In genomic region chr11:72065103-72065502, GRCm38 (mm10) we compare ENCODE assay signal across 12 mouse cellular contexts. TPM values are rescaled to one million over a fixed set of nuclear protein-coding genes. Genes with fewer than 3 reads are reported as not detected.
DNase-seq lines count a peak whose midpoint lies in the region; ATAC-seq and TF ChIP-seq lines count a peak whose summit lies in the region.
"Had no signal": no experiment of that assay in that cellular context is flagged by ENCODE, and none has a peak within 500 bp of the region (broad histone marks: within the 10 kb centered on the region; RNA-seq: fewer than 3 reads in every experiment).

No protein-coding gene starts in this region.

- H3K4me1 ChIP-seq in hindbrain, embryonic 14.5 days (replicated peaks; ENCODE audit: control insufficient read depth, insufficient read depth, low read length): 0 out of 2 replicates have a peak, but pooled peaks cover 4% of the 10 kb centered on the region
- H3K4me1 ChIP-seq in hindbrain, embryonic 13.5 days (replicated peaks): peaks cover 8% of the 10 kb centered on the region
- peaks cover 40% of the 10 kb centered on the region for H3K4me1 ChIP-seq in cerebellum, adult 2 months (ENCODE audit: control insufficient read depth, insufficient read depth, low read length)
- H3K4me1 ChIP-seq: liver, embryonic 12.5 days had no signal

- H3K9me3 ChIP-seq in hindbrain, embryonic 14.5 days (ENCODE audit: control insufficient read depth, low read length): peaks cover 18% of the 10 kb centered on the region
- H3K9me3 ChIP-seq in hindbrain, embryonic 13.5 days: peaks cover 18% of the 10 kb centered on the region

- no peak for ATAC-seq in hindbrain, embryonic 14.5 days (ENCODE audit: low FRiP score)
- ATAC-seq in hindbrain, embryonic 13.5 days (ENCODE audit: low FRiP score): no peak
- ATAC-seq: inflammation-experienced regulatory T-cells, adult 6 months; liver, embryonic 12.5 days had no signal

- H3K36me3 ChIP-seq in hindbrain, embryonic 14.5 days (replicated peaks; ENCODE audit: control insufficient read depth, insufficient read depth): no peaks in the 10 kb centered on the region; the same call in 1 of the 2 replicates
- H3K36me3 ChIP-seq in hindbrain, embryonic 13.5 days: peaks cover 7% of the 10 kb centered on the region; the same call in 1 of the 2 replicates
- H3K36me3 ChIP-seq: liver, embryonic 12.5 days had no signal

- no peaks in the 10 kb centered on the region for H3K27me3 ChIP-seq in hindbrain, embryonic 14.5 days (ENCODE audit: control insufficient read depth, insufficient read depth, low read length)
- 0 out of 2 replicates have a peak, but pooled peaks cover 5% of the 10 kb centered on the region for H3K27me3 ChIP-seq in hindbrain, embryonic 13.5 days
- H3K27me3 ChIP-seq in cerebellum, adult 2 months (ENCODE audit: control insufficient read depth, insufficient read depth, low read length): no peaks in the 10 kb centered on the region

- WGBS in hindbrain, embryonic 14.5 days: 69% methylated on average over 8 of the region's 8 CpGs
- 84% methylated on average over 8 of the region's 8 CpGs for WGBS in hindbrain, embryonic 13.5 days
- WGBS in cerebellum, adult 2 months: 13% methylated on average over 8 of the region's 8 CpGs

- H3K4me3 ChIP-seq in hindbrain, embryonic 14.5 days (replicated peaks; ENCODE audit: low read length): no peak overlapping the region
- H3K4me3 ChIP-seq in hindbrain, embryonic 13.5 days: no peak overlapping the region
- no peak overlapping the region for H3K4me3 ChIP-seq in cerebellum, adult 2 months (replicated peaks; ENCODE audit: insufficient read depth, low read depth, low read length)
- H3K4me3 ChIP-seq: erythroblast, embryonic 14.5 days; liver, embryonic 12.5 days; myocyte had no signal

- H3K4me2 ChIP-seq in hindbrain, embryonic 14.5 days (replicated peaks): no peak overlapping the region
- no peak overlapping the region for H3K4me2 ChIP-seq in hindbrain, embryonic 13.5 days
- H3K4me2 ChIP-seq: liver, embryonic 12.5 days had no signal

- no peak overlapping the region for H3K9ac ChIP-seq in hindbrain, embryonic 14.5 days
- no peak overlapping the region for H3K9ac ChIP-seq in hindbrain, embryonic 13.5 days
- H3K9ac ChIP-seq: liver, embryonic 12.5 days had no signal

- DNase-seq in hindbrain, embryonic 14.5 days (ENCODE audit: low spot score): peak; percentile 57
- peak; percentile 53 for DNase-seq in Muller cell, postnatal 12 days (ENCODE audit: inconsistent ontology term)
- peak; percentile 74 to 83 for DNase-seq in cerebellum, adult 2 months
- DNase-seq in heart, postnatal 4 days: peak; percentile 69
- no peak for DNase-seq in layer of hippocampus, adult 18-20 months (ENCODE audit: low spot score in 2 of 2)
- no peak for DNase-seq in thymus, adult 18-20 months
- DNase-seq in thymus, postnatal 25 days: no peak

- H3K27ac ChIP-seq in hindbrain, embryonic 14.5 days: no peak overlapping the region
- H3K27ac ChIP-seq in hindbrain, embryonic 13.5 days: no peak overlapping the region
- H3K27ac ChIP-seq in cerebellum, adult 2 months (ENCODE audit: insufficient read depth, low read length): no peak overlapping the region
- H3K27ac ChIP-seq: liver, embryonic 12.5 days had no signal

- no peak for TF ChIP-seq CTCF in cerebellum, adult 2 months (IDR thresholded peaks at IDR 0.05; ENCODE audit: borderline replicate concordance, insufficient read depth, low read depth, low read length)

- no peak for TF ChIP-seq POLR2A in cerebellum, adult 2 months (IDR thresholded peaks at IDR 0.05; ENCODE audit: borderline replicate concordance, insufficient read depth, low read length)

RNA-seq across cellular contexts. Expression of gene Pimreg, which starts 23.3 kb away (rescaled TPM):
- polyA plus RNA-seq in hindbrain, embryonic 14.5 days (2014; fragmentation: Nextera tagmentation; extraction: Ambion mirVana): 26.8 and 30.2 TPM in 2 replicates
- polyA plus RNA-seq in hindbrain, embryonic 13.5 days (2015; fragmentation: Nextera tagmentation; extraction: Ambion mirVana): 43.2 and 43.6 TPM in 2 replicates
- polyA plus RNA-seq in cerebellum, adult 2 months (2012; rRNA removed): 0.08 and 0.32 TPM in 2 replicates
- 10 to 100 TPM; 30.5 to 38.3 TPM for total RNA-seq in heart, postnatal 4 days (2021)
- total RNA-seq in layer of hippocampus, adult 18-20 months (2021): not detected

RNA-seq across cellular contexts. Expression of gene Aipl1, which starts 27.8 kb away (rescaled TPM):
- not detected in 2 replicates for polyA plus RNA-seq in hindbrain, embryonic 14.5 days (2014; fragmentation: Nextera tagmentation; extraction: Ambion mirVana)
- polyA plus RNA-seq in hindbrain, embryonic 13.5 days (2015; fragmentation: Nextera tagmentation; extraction: Ambion mirVana): 0.31 and 0.39 TPM in 2 replicates
- 0.28 and 0.30 TPM in 2 replicates for polyA plus RNA-seq in cerebellum, adult 2 months (2012; rRNA removed)
- total RNA-seq in heart, postnatal 4 days (2021): under 1 TPM in 1 of 2 experiments, not detected in 1; 0.29 TPM
- total RNA-seq in layer of hippocampus, adult 18-20 months (2021): not detected

Comparison
In these comparisons a context has a peak if more than half of its experiments do, and no peak if none do; other contexts are left out.
1. DNase-seq: peak in hindbrain, embryonic 14.5 days (single experiment), Muller cell, postnatal 12 days (single experiment), cerebellum, adult 2 months (2 of 2) and heart, postnatal 4 days (single experiment); none in layer of hippocampus, adult 18-20 months (0 of 2), thymus, adult 18-20 months (0 of 2) and thymus, postnatal 25 days (single experiment).
2. RNA of gene Pimreg, which starts 23.3 kb away (polyA plus RNA-seq): 43.2 to 43.6 TPM in hindbrain, embryonic 13.5 days and 26.8 to 30.2 TPM in hindbrain, embryonic 14.5 days; 0.08 to 0.32 TPM in cerebellum, adult 2 months; every median in the first group is over 10 times any median in the second.